Mouse (Mus musculus) heart, postnatal 4 days (tissue): Measurements from ENCODE around the gene Psg29. TPM values are rescaled to one million over a fixed set of nuclear protein-coding genes. Genes with fewer than 3 reads are reported as not detected.

Source experiments
- DNase-seq: peaks from one replicate; pipeline ENCODE4 v3.0.0; 2021
- total RNA-seq, 2 experiments: library from RNA; stranded (reverse); gene quantifications; 2 replicates each; pipeline ENCODE4 v1.2.3; 2021

The Psg29 gene
- total RNA-seq: not detected

GRCm38 (mm10) chr7:17203177-17203576 lies at the start of gene Psg29:
Psg29 (plus strand) TSS chr7:17203477.
- no peak for DNase-seq

- peak; percentile 70 for DNase-seq
These were observed 47.6 kb upstream of the Psg29 start for GRCm38 (mm10) chr7:17155634-17156033.

- DNase-seq: no peak
These were observed 46.2 kb upstream of the Psg29 start for GRCm38 (mm10) chr7:17156885-17157677.

GRCm38 (mm10) chr7:17159011-17159410 lies 44.3 kb upstream of the Psg29 start:
- peak; percentile 48 for DNase-seq

- no peak for DNase-seq
These were observed 31.4 kb upstream of the Psg29 start for GRCm38 (mm10) chr7:17171827-17172226.

GRCm38 (mm10) chr7:17205530-17206184 lies 2.4 kb downstream of the Psg29 start:
- no peak for DNase-seq

Other genes with a start within 250 kb of the Psg29 start
- gene Pnmal1, start 243.8 kb upstream of the Psg29 start, total RNA-seq: not detected
- under 1 TPM in 1 of 2 experiments, not detected in 1; 0.05 TPM for gene Gm42372, start 220.4 kb upstream of the Psg29 start, total RNA-seq
- 10 to 100 TPM; 22.0 to 24.5 TPM for gene Ccdc8, start 210.8 kb upstream of the Psg29 start, total RNA-seq
- 100 to 1,000 TPM; 109 TPM for gene Ppp5c, start 175.6 kb upstream of the Psg29 start, total RNA-seq
- 1 to 10 TPM; 3.1 to 3.8 TPM for gene Hif3a, start 141.1 kb upstream of the Psg29 start, total RNA-seq
- under 1 TPM; 0.10 to 0.20 TPM for gene Psg16, start 129.4 kb upstream of the Psg29 start, total RNA-seq
- not detected for gene Ceacam3, start 53.2 kb upstream of the Psg29 start, total RNA-seq